8 mouse cellular contexts compared by ENCODE assay signal in genomic region chr4:55477933-55478332, GRCm38 (mm10). TPM values are rescaled to one million over a fixed set of nuclear protein-coding genes. Genes with fewer than 3 reads are reported as not detected.
DNase-seq lines count a peak whose midpoint lies in the region; ATAC-seq and TF ChIP-seq lines count a peak whose summit lies in the region.

No protein-coding gene starts in this region.

- TF ChIP-seq CTCF in brain, embryonic 14.5 days (IDR thresholded peaks at IDR 0.05; ENCODE audit: borderline replicate concordance, extremely low read depth, insufficient read depth, insufficient read length): peak; percentile 46

- H3K36me3 ChIP-seq in heart, embryonic 10.5 days: no peaks in the 10 kb centered on the region
- no peaks in the 10 kb centered on the region for H3K36me3 ChIP-seq in heart, embryonic 15.5 days
- no peaks in the 10 kb centered on the region for H3K36me3 ChIP-seq in midbrain, embryonic 16.5 days (ENCODE audit: control insufficient read depth, insufficient read depth, low read length)

- DNase-seq in heart, embryonic 10.5 days (ENCODE audit: low spot score): peak; percentile 80
- DNase-seq in heart, adult 11 months: no peak
- DNase-seq in B cell, adult 2 months: peak; percentile 14 to 16
- peak; percentile 65 for DNase-seq in brain, embryonic 14.5 days (ENCODE audit: low read depth)
- peak; percentile 31 for DNase-seq in large intestine, adult 2 months (ENCODE audit: low read depth, low spot score)
- DNase-seq in c-Kit-positive CD71-positive TER-119-positive erythroid progenitor cells, embryonic 14.5 days (ENCODE audit: low spot score): no peak

- no peak overlapping the region for H3K9ac ChIP-seq in heart, embryonic 15.5 days
- H3K9ac ChIP-seq in midbrain, embryonic 16.5 days (ENCODE audit: low read depth, low read length): peak overlapping the region; percentile 25; the same call in 1 of the 2 replicates

- no peaks in the 10 kb centered on the region for H3K27me3 ChIP-seq in heart, embryonic 10.5 days (ENCODE audit: insufficient read depth, poor library complexity, severe bottlenecking)
- no peaks in the 10 kb centered on the region for H3K27me3 ChIP-seq in heart, embryonic 15.5 days
- H3K27me3 ChIP-seq in midbrain, embryonic 16.5 days (ENCODE audit: control insufficient read depth, insufficient read depth, low read depth, low read length): no peaks in the 10 kb centered on the region

- peak; percentile 51; the same call in 1 of the 2 replicates for ATAC-seq in heart, embryonic 15.5 days (replicated peaks; ENCODE audit: insufficient number of reproducible peaks, insufficient read depth, low FRiP score, low read depth)
- 0 out of 2 replicates have a peak, but pooled peaks have one; percentile 25 for ATAC-seq in midbrain, embryonic 16.5 days

- H3K27ac ChIP-seq in heart, embryonic 10.5 days: no peak overlapping the region
- H3K27ac ChIP-seq in heart, embryonic 15.5 days: 0 out of 2 replicates have a peak overlapping the region, but pooled peaks have one; percentile 20
- H3K27ac ChIP-seq in midbrain, embryonic 16.5 days (ENCODE audit: low read length): no peak overlapping the region

- peaks cover 23% of the 10 kb centered on the region; the same call in 1 of the 2 replicates for H3K4me1 ChIP-seq in heart, embryonic 10.5 days
- H3K4me1 ChIP-seq in heart, embryonic 15.5 days (replicated peaks): peaks cover 29% of the 10 kb centered on the region
- H3K4me1 ChIP-seq in midbrain, embryonic 16.5 days (ENCODE audit: control insufficient read depth, insufficient read depth, low read length): peaks cover 3% of the 10 kb centered on the region; the same call in 1 of the 2 replicates

- no peaks in the 10 kb centered on the region for H3K9me3 ChIP-seq in heart, embryonic 10.5 days
- no peaks in the 10 kb centered on the region for H3K9me3 ChIP-seq in heart, embryonic 15.5 days (replicated peaks)
- H3K9me3 ChIP-seq in midbrain, embryonic 16.5 days (replicated peaks; ENCODE audit: control insufficient read depth, low read length, poor library complexity, severe bottlenecking): no peaks in the 10 kb centered on the region

- H3K4me2 ChIP-seq in heart, embryonic 15.5 days: no peak overlapping the region
- H3K4me2 ChIP-seq in midbrain, embryonic 16.5 days (ENCODE audit: low read length): no peak overlapping the region

- no peak overlapping the region for H3K4me3 ChIP-seq in heart, embryonic 10.5 days
- no peak overlapping the region for H3K4me3 ChIP-seq in heart, embryonic 15.5 days
- no peak overlapping the region for H3K4me3 ChIP-seq in midbrain, embryonic 16.5 days (ENCODE audit: low read depth, low read length)

- 22% methylated on average over 4 of the region's 4 CpGs for WGBS in heart, embryonic 10.5 days
- WGBS in heart, embryonic 15.5 days: 27% methylated on average over 4 of the region's 4 CpGs
- 33% methylated on average over 4 of the region's 4 CpGs for WGBS in large intestine, adult 2 months
- WGBS in midbrain, embryonic 16.5 days: 34% methylated on average over 4 of the region's 4 CpGs

- no peak for TF ChIP-seq POLR2A in brain, embryonic 14.5 days (IDR thresholded peaks at IDR 0.05; ENCODE audit: borderline replicate concordance, extremely low read depth, insufficient read depth, insufficient read length, poor library complexity, severe bottlenecking)

RNA-seq across cellular contexts. Expression of gene Klf4, which starts 54.3 kb away (rescaled TPM):
- polyA plus RNA-seq in heart, embryonic 10.5 days (2016; fragmentation: Nextera tagmentation; extraction: Ambion mirVana): 2.1 TPM in 2 replicates
- polyA plus RNA-seq in brain, embryonic 14.5 days (2012; rRNA removed): 4.6 and 7.5 TPM in 2 replicates
- 5.1 and 5.8 TPM in 2 replicates for polyA plus RNA-seq in heart, embryonic 15.5 days (2015; fragmentation: Nextera tagmentation; extraction: Ambion mirVana)
- polyA plus RNA-seq in large intestine, adult 2 months (2012; rRNA removed): 76.3 and 188 TPM in 2 replicates
- polyA plus RNA-seq in midbrain, embryonic 16.5 days (2015; fragmentation: Nextera tagmentation; extraction: Ambion mirVana): 1.9 and 2.0 TPM in 2 replicates

Comparison
In these comparisons a context has a peak if more than half of its experiments do, and no peak if none do; other contexts are left out.
1. DNase-seq: peak in heart, embryonic 10.5 days (single experiment), B cell, adult 2 months (2 of 2), brain, embryonic 14.5 days (single experiment) and large intestine, adult 2 months (single experiment); none in heart, adult 11 months (single experiment) and c-Kit-positive CD71-positive TER-119-positive erythroid progenitor cells, embryonic 14.5 days (single experiment).